Mouse (Mus musculus) adipocyte (in vitro differentiated cells): ENCODE data around the gene Sgms2.
A peak's percentile ranks its signal among the peaks of the same experiment; 100 is the strongest.

Experiments used
- DNase-seq: peaks from one replicate; pipeline ENCODE4 v3.0.0-alpha.2; 2016; ENCODE audit warnings: low spot score

The Sgms2 gene

GRCm38 (mm10) chr3:131491361-131491925 lies at the start of gene Sgms2:
Gene Sgms2, minus strand, starts transcription at chr3:131491411.
- peak; percentile 67 for DNase-seq

GRCm38 (mm10) chr3:131525229-131525628 lies 34.0 kb upstream of the Sgms2 start:
- DNase-seq: no peak

GRCm38 (mm10) chr3:131524779-131525178 lies 33.6 kb upstream of the Sgms2 start:
- DNase-seq: no peak

- peak; percentile 42 for DNase-seq
Observed at GRCm38 (mm10) chr3:131524210-131524609, 33.0 kb upstream of the Sgms2 start.

DNA sequence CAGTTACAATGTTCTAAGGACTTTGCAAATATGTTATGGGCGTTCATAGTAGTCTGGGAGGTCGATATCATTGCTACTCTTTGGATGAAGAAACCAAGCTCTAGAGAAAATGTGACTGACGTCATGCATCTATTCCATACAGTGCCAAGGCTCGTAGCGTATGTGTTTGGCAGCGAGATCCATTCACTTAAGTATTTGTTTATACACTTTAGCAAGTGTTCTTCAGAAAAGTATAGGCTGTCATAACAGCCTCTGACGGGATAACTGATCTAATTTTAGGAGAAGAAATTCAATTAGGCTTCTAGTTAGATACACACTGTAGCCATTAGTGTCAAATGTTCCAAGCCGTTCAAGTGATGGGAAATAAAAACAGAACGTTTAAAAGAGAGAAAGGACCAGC lies 32.5 kb upstream of the Sgms2 start:
- DNase-seq: no peak

DNA sequence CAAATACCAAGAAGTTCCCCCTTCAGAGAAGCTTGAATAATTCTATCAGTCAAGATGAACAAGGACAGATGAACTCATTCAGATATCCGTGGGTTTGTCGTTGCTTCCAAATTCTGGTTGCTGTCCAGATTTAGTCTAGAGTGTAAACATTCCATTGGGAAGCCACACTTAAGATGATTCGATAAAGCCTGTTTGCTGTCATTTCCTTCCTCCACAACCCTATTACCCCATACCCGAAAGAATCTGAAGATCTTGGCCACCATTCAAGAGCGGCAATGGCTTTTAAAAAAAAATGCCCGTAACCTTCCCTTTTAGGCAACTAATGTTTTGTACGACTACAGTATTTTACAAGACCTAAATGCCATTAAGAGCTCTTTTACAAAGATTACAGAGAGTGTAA lies 31.0 kb upstream of the Sgms2 start:
- peak; percentile 47 for DNase-seq

DNA sequence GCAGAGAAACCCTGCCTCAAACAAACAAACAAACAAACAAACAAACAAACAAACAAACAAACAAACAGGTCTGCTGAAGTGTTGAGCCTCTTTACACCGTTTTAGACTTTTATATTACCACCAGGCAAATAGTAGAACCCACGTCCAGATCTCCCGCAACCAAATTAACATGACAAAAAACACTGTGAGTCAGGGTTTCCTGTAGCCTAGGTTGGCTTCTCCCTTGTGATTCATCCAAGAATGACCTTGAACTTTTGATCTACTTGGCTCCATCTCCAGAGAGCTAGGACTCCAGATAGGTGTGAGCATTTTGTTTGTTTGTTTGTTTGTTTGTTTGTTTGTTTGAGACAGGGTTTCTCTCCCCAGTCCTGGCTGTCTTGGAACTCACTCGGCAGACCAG lies 30.0 kb upstream of the Sgms2 start:
- DNase-seq: no peak

GRCm38 (mm10) chr3:131517756-131518155 lies 26.5 kb upstream of the Sgms2 start:
- DNase-seq: no peak

DNA sequence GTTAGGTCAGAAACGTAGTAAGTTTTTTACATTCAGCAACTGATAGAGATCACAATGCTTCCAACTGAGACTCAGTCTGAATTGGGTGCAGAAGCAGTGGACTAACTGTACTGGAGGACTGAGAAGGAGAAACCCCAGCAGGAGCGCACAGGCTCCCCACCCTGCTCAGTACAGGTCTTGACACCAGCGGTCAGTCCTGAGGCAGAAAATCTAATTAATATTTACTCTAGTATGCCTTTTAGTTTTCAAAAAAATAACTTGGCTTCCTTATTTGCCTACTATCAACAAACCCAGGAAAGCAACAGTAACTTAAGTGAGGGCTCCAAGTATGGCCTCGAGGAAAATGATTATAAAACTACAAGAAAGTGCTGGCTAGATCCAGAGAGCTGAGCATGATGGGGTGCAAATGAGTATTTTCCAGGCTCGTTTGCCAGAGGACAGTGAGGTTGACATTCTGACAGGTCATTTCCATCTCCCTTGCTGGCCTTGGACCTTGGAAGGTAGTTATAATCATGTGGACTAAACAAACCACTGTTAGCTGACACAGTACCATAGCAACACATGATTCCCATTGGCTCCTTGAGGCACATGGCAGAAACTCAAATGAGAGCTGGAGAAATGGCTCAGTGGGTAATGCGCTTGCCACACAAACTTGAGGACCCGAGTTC lies 25.3 kb upstream of the Sgms2 start:
- DNase-seq: no peak

GRCm38 (mm10) chr3:131511616-131512015 lies 20.4 kb upstream of the Sgms2 start:
- DNase-seq: peak; percentile 23

- peak; percentile 30 for DNase-seq
Observed at GRCm38 (mm10) chr3:131508024-131508423, 16.8 kb upstream of the Sgms2 start.

GRCm38 (mm10) chr3:131504595-131505223 lies 13.5 kb upstream of the Sgms2 start:
- no peak for DNase-seq

DNA sequence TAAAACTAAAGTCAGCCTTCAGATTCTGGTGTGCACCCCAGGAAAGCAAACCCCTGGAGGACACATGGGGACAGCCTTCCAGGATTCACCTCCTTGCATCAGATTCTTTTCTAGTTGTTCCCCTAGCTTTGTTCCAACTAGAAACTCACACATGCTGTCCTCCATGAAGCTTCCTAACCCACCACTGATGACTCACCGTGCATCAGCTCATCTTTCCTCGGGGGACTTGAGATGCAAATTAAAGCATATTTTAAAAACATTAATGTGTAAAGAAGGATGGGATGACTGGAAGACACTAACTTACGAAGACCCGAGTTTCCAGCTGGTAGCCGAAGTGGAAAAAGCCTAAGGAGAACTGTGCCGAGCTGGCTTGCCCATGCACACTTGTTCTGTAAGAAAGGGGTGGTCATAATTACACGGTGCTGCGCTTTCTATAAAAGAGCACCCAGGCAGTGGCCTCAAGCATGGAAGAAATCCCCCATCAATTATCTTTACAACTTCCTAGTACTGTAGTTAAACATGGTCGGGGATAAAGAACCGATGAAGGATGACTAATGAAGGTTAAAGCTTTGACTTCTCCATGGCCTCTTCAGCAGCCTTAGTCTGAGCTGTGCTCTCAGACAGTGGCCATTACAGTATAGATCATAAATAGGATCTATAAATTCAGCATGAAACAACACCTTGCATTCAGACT lies 10.6 kb upstream of the Sgms2 start:
- DNase-seq: no peak

- DNase-seq: no peak
Observed at GRCm38 (mm10) chr3:131499651-131500050, 8.4 kb upstream of the Sgms2 start.

- DNase-seq: no peak
Observed at GRCm38 (mm10) chr3:131496506-131497122, 5.4 kb upstream of the Sgms2 start.

GRCm38 (mm10) chr3:131495076-131495475 lies 3.9 kb upstream of the Sgms2 start:
- DNase-seq: no peak

- no peak for DNase-seq
Observed at GRCm38 (mm10) chr3:131493194-131493593, 2.0 kb upstream of the Sgms2 start.

DNA sequence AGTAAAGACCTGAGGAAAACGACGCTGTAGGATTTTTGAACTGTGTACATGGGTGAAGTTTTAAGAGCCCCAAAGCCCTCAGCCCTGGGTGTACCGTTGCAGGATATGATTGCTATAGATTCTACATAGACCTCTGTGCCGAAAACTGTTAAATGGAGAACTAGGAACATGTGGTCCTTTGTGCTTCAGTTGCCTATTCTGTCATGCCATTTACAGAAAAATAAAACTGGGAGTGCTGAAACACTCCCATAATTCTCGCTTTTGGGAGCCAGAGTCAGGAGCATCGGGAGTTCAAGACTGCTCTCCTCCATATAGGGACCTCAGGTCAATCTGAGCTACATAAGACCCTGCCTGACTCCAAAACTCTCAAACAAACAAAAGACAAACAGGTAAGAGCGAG lies 769 bp upstream of the Sgms2 start:
- DNase-seq: no peak

DNA sequence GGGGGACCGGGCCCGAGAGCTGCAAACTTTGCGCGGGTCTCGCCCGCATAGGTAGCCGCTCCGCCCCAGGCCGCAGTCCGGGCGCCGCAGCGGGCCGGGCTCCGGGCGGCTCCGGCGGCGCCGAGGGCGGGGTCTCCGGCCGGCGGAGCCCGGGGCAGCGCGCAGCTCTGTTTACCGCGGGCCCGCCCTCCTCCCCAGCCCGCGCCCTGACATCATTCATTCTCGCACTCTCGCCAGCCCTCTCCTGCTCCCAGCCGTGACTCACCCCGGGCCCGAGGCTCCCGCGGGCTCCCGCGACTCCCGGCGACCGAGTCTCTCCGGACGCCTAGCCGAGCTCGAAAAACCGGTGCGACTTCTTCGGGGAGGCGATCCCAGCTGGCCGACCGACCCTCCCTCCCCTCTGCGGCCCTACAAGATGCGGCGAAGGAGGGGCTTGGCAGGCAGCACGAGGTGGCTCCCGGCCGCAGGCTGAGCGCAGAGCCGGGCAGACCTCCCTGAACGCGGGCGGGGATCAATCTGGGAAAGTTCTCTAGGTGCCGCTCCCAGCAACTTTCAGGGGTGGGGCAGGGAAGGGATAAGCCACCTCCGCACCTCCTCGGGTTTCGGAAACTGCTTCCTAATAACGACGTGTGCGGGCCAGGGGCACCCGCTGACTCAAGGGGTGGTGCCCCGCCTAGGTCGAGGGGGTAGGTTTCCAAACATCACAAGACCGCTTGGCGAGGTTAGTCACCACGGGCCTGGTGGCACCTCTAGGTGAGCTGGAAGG lies 885 bp downstream of the Sgms2 start:
- DNase-seq: peak; percentile 76

- DNase-seq: peak; percentile 41
Observed at GRCm38 (mm10) chr3:131489657-131490142, 1.5 kb downstream of the Sgms2 start.

- no peak for DNase-seq
Observed at GRCm38 (mm10) chr3:131488969-131489368, 2.2 kb downstream of the Sgms2 start.

GRCm38 (mm10) chr3:131488403-131488802 lies 2.8 kb downstream of the Sgms2 start:
- DNase-seq: no peak
